In genomic region chr5:102710336-102710735, GRCm38 (mm10) we compare ENCODE assay signal across 23 mouse cellular contexts.
DNase-seq lines count a peak whose midpoint lies in the region; ATAC-seq and TF ChIP-seq lines count a peak whose summit lies in the region.
"Had no signal": no experiment of that assay in that cellular context is flagged by ENCODE, and none has a peak within 500 bp of the region (broad histone marks: within the 10 kb centered on the region; RNA-seq: fewer than 3 reads in every experiment).

No protein-coding gene starts in this region.

- H3K4me3 ChIP-seq in kidney, adult 2 months (ENCODE audit: insufficient read depth, low read depth, low read length), result no peak overlapping the region
- no peak overlapping the region for H3K4me3 ChIP-seq in kidney, embryonic 15.5 days (replicated peaks)
- H3K4me3 ChIP-seq: embryonic facial prominence, embryonic 15.5 days; erythroblast, embryonic 14.5 days; forebrain, embryonic 15.5 days; heart, embryonic 13.5 days; hindbrain, embryonic 15.5 days had no signal

- peak; percentile 86 for ATAC-seq in kidney, embryonic 15.5 days (replicated peaks; ENCODE audit: low FRiP score)
- no peak for ATAC-seq in erythroid progenitor cell, adult 5-6 weeks (replicated peaks; ENCODE audit: low FRiP score, poor library complexity, severe bottlenecking)
- ATAC-seq: activated CD4-positive, CD25-positive, alpha-beta regulatory T cell, adult 4 months; forebrain, embryonic 15.5 days; Patski had no signal

- no peaks in the 10 kb centered on the region for H3K9me3 ChIP-seq in kidney, embryonic 15.5 days (replicated peaks)
- H3K9me3 ChIP-seq: embryonic facial prominence, embryonic 15.5 days; forebrain, embryonic 15.5 days; heart, embryonic 13.5 days; hindbrain, embryonic 15.5 days had no signal

- 33% methylated on average over 7 of the region's 7 CpGs for WGBS in kidney, adult 2 months
- 64% methylated on average over 7 of the region's 7 CpGs for WGBS in kidney, embryonic 15.5 days

- no peaks in the 10 kb centered on the region for H3K27me3 ChIP-seq in kidney, adult 2 months (replicated peaks; ENCODE audit: control insufficient read depth, insufficient read depth, low read length)
- no peaks in the 10 kb centered on the region for H3K27me3 ChIP-seq in kidney, embryonic 15.5 days
- H3K27me3 ChIP-seq: CH12.LX; embryonic facial prominence, embryonic 15.5 days; forebrain, embryonic 15.5 days; heart, embryonic 13.5 days; hindbrain, embryonic 15.5 days; Patski had no signal

- H3K4me1 ChIP-seq in kidney, adult 2 months (ENCODE audit: control insufficient read depth, insufficient read depth, low read length), result peaks cover 5% of the 10 kb centered on the region
- peaks cover 12% of the 10 kb centered on the region for H3K4me1 ChIP-seq in kidney, embryonic 15.5 days
- H3K4me1 ChIP-seq: forebrain, embryonic 15.5 days; heart, embryonic 13.5 days; hindbrain, embryonic 15.5 days had no signal

- peak; percentile 84 for DNase-seq in kidney, adult 11 months
- DNase-seq in kidney, adult 2 months, result peak; percentile 88
- peak; percentile 80 for DNase-seq in kidney, postnatal 14 days
- no peak for DNase-seq in adrenal gland, postnatal 4 days (ENCODE audit: low spot score in 2 of 2)
- DNase-seq in frontal cortex, postnatal 36 days (ENCODE audit: low spot score in 2 of 2), result no peak
- no peak for DNase-seq in left cerebral cortex, adult 8-10 months (ENCODE audit: low spot score in 2 of 2)
- DNase-seq: adrenal gland, postnatal 25 days; cerebellum, adult 11 months; cerebellum, adult 8-10 months; cerebellum, postnatal 14 days; embryo, embryonic 11 days; gastrocnemius, postnatal 14 days; heart, postnatal 36 days had no signal

- TF ChIP-seq CTCF in kidney, adult 2 months (conservative IDR thresholded peaks at IDR 0.05; ENCODE audit: insufficient read depth, insufficient read length, low read depth, low read length), result no peak

- no peaks in the 10 kb centered on the region for H3K36me3 ChIP-seq in kidney, adult 2 months (ENCODE audit: control insufficient read depth, insufficient read depth, low read length)
- no peaks in the 10 kb centered on the region for H3K36me3 ChIP-seq in kidney, embryonic 15.5 days
- H3K36me3 ChIP-seq: embryonic facial prominence, embryonic 15.5 days; forebrain, embryonic 15.5 days; heart, embryonic 13.5 days; hindbrain, embryonic 15.5 days had no signal

- TF ChIP-seq POLR2A in kidney, adult 2 months (IDR thresholded peaks at IDR 0.05; ENCODE audit: low read depth, low read length), result no peak

- H3K9ac ChIP-seq in kidney, embryonic 15.5 days, result no peak overlapping the region
- H3K9ac ChIP-seq: embryonic facial prominence, embryonic 15.5 days; forebrain, embryonic 15.5 days; heart, embryonic 13.5 days; hindbrain, embryonic 15.5 days had no signal

- H3K27ac ChIP-seq in kidney, adult 2 months (ENCODE audit: insufficient read depth, low read depth, low read length), result no peak overlapping the region
- no peak overlapping the region for H3K27ac ChIP-seq in kidney, embryonic 15.5 days
- H3K27ac ChIP-seq: embryonic facial prominence, embryonic 15.5 days; forebrain, embryonic 15.5 days; heart, embryonic 13.5 days; hindbrain, embryonic 15.5 days had no signal

- no peak overlapping the region for H3K4me2 ChIP-seq in kidney, embryonic 15.5 days
- H3K4me2 ChIP-seq: embryonic facial prominence, embryonic 15.5 days; forebrain, embryonic 15.5 days; heart, embryonic 13.5 days; hindbrain, embryonic 15.5 days had no signal

Comparison
In these comparisons a context has a peak if more than half of its experiments do, and no peak if none do; other contexts are left out.
1. DNase-seq: peak in kidney, adult 11 months (single experiment), kidney, adult 2 months (single experiment) and kidney, postnatal 14 days (single experiment); none in adrenal gland, postnatal 4 days (0 of 2), frontal cortex, postnatal 36 days (0 of 2) and left cerebral cortex, adult 8-10 months (0 of 2).